Mouse (Mus musculus) ES-Bruce4 (cell line): Measurements from ENCODE around the gene Rwdd3.

Source experiments
- CTCF ChIP-seq: IDR thresholded peaks from one replicate; pipeline ENCODE4 v1.8.1; 2011; ENCODE audit warnings: low read depth, low read length
- POLR2A ChIP-seq: IDR thresholded peaks from one replicate; pipeline ENCODE4 v1.8.1; 2011; ENCODE audit warnings: low read length; ENCODE audit not compliant: insufficient read depth

GRCm38 (mm10) chr3:121172718-121173117 is 1.2 kb upstream of the Rwdd3 start:
- TF ChIP-seq CTCF (no peak), POLR2A (no peak)
